Mouse (Mus musculus): ENCODE measurements around the gene Ninj1. TPM values are rescaled to one million over a fixed set of nuclear protein-coding genes. Genes with fewer than 3 reads are reported as not detected.

Gene Ninj1
- polyA plus RNA-seq, 1 experiment from 2014 or later, result 16.9 TPM

DNA sequence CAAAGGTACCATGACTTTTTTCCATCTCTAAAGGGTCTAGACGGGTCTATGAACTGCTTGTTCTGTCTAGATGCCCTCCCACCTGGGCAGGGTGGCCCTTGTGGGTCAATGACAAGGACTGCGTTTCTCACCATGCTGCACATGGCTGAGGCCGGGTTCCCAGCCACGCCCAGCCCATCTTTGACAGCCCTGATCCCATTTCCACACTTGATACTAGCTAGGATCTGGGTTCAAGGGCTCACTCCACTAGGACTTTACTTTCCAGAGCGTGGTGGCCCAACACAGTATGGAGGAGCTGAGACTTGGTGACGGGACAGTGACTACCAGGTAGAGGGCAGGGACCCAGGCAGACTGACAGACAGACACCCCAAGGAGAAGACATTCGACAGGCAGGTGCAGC lies 15.3 kb downstream of the Ninj1 start:
- Histone ChIP-seq H3K27me3 (no peaks in the 10 kb centered on the region; the same call in 1 of the 2 replicates), H3K27ac (no peak overlapping the region), H3K4me2 (no peak overlapping the region), H3K4me1 (peaks cover 8% of the 10 kb centered on the region), H3K9me3 (no peaks in the 10 kb centered on the region), H3K36me3 (replicated peaks) (no peaks in the 10 kb centered on the region), H3K9ac (no peak overlapping the region), H3K4me3 (replicated peaks) (no peak overlapping the region)
- no peak for ATAC-seq (ENCODE audit: low FRiP score)
- WGBS, result 92% methylated on average over 7 of the region's 7 CpGs

DNA sequence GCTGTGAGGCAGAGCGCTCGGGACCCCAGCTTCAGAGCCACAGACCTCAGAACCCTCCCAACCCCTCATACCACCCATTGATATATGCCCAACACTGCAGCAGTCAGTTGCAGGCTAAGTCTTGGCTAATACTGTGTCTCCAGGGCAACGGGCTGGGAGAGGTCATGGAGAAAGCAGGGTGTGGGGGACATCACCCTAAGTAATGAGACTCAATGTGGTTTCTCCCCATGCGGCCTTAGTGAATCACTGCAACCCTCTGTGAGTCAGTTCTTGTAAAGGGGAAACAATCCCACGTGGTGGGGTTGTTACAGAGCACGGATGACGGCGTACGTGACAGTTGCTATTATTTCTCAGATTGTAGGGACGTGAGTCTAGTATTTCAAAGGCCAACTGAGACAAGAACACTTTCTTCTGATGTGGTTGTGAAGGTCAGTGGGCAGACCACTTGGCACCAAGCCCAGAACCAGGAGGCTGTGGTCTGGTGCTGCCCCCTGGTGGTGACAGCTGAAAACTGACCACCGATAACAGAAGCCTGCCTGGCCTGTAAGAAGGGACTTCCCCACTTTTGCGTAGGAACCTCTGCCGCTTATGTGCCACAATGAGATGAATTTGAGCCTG lies 18.2 kb downstream of the Ninj1 start:
- H3K9me3 ChIP-seq, result no peaks in the 10 kb centered on the region
- 45% methylated on average over 13 of the region's 13 CpGs for WGBS
- H3K9ac ChIP-seq, result no peak overlapping the region
- no peaks in the 10 kb centered on the region; the same call in 1 of the 2 replicates for H3K27me3 ChIP-seq
- no peaks in the 10 kb centered on the region for H3K36me3 ChIP-seq (replicated peaks)
- H3K4me2 ChIP-seq, result no peak overlapping the region
- peak; percentile 68 for ATAC-seq (ENCODE audit: low FRiP score)
- H3K27ac ChIP-seq, result 0 out of 2 replicates have a peak overlapping the region, but pooled peaks have one; percentile 5
- peaks cover 8% of the 10 kb centered on the region for H3K4me1 ChIP-seq
- H3K4me3 ChIP-seq (replicated peaks), result no peak overlapping the region

DNA sequence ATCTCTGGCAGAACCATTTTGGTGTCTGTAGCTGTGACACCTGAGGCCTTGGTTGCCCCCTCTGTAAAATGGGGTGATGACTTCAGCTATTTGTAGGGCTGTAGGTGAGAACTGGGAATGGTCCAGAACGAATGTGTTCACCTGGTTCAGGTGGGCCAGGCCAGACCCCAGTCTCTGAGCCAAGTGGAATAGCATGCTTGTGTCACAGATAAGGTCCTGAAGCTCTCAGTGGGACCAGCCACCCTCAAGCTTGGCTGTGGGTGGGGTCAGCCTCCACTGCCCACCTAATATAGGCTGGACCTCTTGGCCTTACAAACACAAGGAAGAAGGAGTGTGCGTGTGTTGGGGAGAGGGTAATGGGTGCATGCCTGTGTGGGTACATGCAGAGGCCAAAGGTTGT lies 19.1 kb downstream of the Ninj1 start:
- Histone ChIP-seq H3K9me3 (no peaks in the 10 kb centered on the region), H3K36me3 (replicated peaks) (no peaks in the 10 kb centered on the region), H3K4me3 (replicated peaks) (no peak overlapping the region), H3K9ac (no peak overlapping the region), H3K4me1 (peaks cover 12% of the 10 kb centered on the region), H3K27ac (no peak overlapping the region), H3K4me2 (no peak overlapping the region), H3K27me3 (no peaks in the 10 kb centered on the region; the same call in 1 of the 2 replicates)
- 87% methylated on average over 2 of the region's 2 CpGs for WGBS
- no peak for ATAC-seq (ENCODE audit: low FRiP score)

DNA sequence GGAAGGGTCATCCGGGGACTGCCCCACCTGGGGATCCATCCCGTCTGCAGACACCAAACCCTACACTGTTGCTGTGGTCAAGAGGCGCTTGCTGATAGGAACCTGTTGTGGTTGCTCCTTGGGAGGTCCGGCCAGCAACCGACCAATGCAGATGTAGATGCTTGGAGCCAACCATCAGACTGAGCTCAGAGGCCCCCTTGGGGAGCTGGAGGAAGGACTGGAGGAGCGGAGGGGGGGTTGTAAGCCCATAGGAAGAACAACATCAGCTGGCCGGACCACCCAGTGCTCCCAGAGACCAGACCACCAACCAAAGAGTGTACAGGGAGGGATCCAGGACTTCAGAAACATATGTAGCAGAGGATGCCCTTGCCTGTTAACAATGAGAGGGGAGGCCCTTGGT lies 22.0 kb downstream of the Ninj1 start:
- ATAC-seq (ENCODE audit: low FRiP score), result no peak
- H3K4me2 ChIP-seq, result no peak overlapping the region
- H3K4me3 ChIP-seq (replicated peaks), result no peak overlapping the region
- peaks cover 32% of the 10 kb centered on the region for H3K4me1 ChIP-seq
- H3K9me3 ChIP-seq, result no peaks in the 10 kb centered on the region
- H3K27me3 ChIP-seq, result peaks cover 13% of the 10 kb centered on the region
- no peaks in the 10 kb centered on the region for H3K36me3 ChIP-seq (replicated peaks)
- H3K9ac ChIP-seq, result no peak overlapping the region
- 73% methylated on average over 7 of the region's 7 CpGs for WGBS
- no peak overlapping the region for H3K27ac ChIP-seq

DNA sequence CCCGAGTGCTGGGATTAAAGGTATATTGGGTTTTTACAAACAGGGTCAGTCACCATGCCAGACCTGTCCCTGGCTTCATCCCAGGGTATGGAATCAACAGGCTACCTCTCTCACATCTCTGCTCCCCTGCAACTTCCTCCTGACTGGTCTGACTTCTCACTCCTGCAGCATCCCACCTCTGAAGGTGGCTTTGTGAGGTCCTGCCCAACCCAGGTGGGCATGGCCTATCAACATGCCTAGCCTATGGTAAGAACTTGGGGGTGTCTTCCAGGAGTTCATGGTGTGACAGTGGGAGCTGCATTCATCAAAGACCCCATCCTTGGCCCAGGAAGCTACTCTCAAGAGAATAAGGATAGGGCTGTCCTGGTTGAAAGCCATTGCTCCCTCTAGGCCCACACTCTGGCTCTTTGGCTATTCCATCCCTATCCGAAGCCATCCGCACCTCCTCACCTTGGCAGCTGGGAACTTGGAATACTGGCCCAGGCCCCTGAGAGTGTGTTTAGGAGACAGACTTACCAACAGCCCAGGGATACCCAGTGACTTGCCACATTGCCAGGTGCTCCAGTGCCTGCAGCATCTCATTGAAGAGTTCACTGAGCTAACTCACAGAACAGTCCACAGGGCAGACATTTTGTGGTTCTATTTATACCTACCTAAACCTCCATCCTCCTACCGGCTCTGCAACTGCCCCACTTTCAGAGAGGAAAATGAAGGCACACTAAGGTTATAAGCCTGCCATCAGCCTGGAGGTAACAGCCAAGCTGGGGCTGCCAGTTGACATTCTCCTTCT lies 25.6 kb downstream of the Ninj1 start:
- H3K4me3 ChIP-seq (replicated peaks), result no peak overlapping the region
- no peaks in the 10 kb centered on the region for H3K36me3 ChIP-seq (replicated peaks)
- no peaks in the 10 kb centered on the region for H3K9me3 ChIP-seq
- no peak overlapping the region for H3K4me2 ChIP-seq
- peaks cover 49% of the 10 kb centered on the region for H3K4me1 ChIP-seq
- no peak for ATAC-seq (ENCODE audit: low FRiP score)
- H3K27ac ChIP-seq, result no peak overlapping the region
- H3K9ac ChIP-seq, result no peak overlapping the region
- 91% methylated on average over 4 of the region's 4 CpGs for WGBS
- peaks cover 39% of the 10 kb centered on the region for H3K27me3 ChIP-seq

DNA sequence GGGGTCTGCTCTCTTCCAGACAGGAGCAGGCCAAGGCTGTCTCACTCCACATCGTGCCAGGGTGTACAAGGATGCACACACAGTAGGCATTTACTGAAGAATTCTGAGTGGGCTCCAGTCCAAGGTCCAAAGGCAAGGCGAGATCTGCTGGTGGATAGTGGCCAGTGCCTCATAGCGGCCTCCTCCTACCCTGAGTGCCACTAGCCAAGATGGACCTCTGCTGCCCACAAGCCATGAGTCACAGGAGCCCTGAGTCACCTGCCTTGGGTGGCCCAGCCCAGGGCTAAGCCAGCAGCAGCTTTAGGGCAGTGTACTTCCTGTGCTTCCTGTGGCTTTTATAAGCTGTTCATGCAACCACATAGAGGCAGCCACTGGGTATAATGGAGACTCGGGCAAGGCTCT lies 26.2 kb downstream of the Ninj1 start:
- Histone ChIP-seq H3K4me2 (no peak overlapping the region), H3K9ac (peak overlapping the region; percentile 5; the same call in 1 of the 2 replicates), H3K27ac (no peak overlapping the region), H3K4me3 (replicated peaks) (no peak overlapping the region), H3K4me1 (peaks cover 49% of the 10 kb centered on the region), H3K36me3 (replicated peaks) (no peaks in the 10 kb centered on the region), H3K27me3 (peaks cover 39% of the 10 kb centered on the region), H3K9me3 (no peaks in the 10 kb centered on the region)
- ATAC-seq (ENCODE audit: low FRiP score), result no peak
- 72% methylated on average over 4 of the region's 4 CpGs for WGBS

DNA sequence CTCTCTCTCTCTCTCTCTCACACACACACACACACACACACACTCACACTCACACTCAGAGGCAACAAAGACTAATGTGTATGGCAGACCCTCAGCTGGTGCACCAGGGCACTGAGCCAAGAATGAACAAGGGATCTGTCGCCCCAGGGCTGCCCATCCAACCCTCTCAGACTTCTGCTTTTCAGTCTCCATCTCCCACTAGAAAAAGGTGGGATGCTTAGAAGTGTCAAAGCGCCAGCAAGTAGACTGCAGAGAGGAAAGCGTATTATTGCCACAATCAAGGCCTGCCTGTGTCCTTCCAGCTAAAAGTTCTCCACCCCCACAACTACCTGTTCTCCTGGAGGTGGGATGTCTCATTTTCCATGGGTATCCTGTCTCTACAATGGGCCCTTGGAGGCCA lies 27.2 kb downstream of the Ninj1 start:
- WGBS, result 77% methylated on average over 3 of the region's 3 CpGs
- peaks cover 51% of the 10 kb centered on the region for H3K4me1 ChIP-seq

DNA sequence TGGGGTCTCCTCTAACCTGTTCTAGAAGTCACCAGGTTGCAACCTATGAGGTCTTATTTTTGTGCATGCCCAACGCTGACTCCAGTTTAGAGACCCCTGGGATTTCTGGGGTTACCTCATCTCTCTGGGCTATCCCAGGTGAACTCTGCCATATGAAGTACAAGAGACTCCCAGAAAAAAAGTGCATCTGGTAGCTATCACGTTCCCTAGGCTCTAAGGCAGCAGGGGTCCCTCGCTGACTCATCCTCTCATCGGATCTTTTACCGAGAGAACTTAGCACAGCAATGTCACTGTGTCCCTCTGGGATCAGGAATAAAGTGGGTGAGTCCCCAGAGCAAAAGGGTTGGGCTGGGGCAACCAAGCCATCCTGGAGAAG lies 27.8 kb downstream of the Ninj1 start:
- 13% methylated on average over 5 of the region's 5 CpGs for WGBS
- H3K36me3 ChIP-seq (replicated peaks), result no peaks in the 10 kb centered on the region
- H3K9me3 ChIP-seq, result no peaks in the 10 kb centered on the region
- peaks cover 51% of the 10 kb centered on the region for H3K4me1 ChIP-seq
- peak overlapping the region; percentile 93 for H3K4me2 ChIP-seq
- no peak overlapping the region for H3K27ac ChIP-seq
- no peak for ATAC-seq (ENCODE audit: low FRiP score)
- peak overlapping the region; percentile 74 for H3K9ac ChIP-seq
- H3K4me3 ChIP-seq (replicated peaks), result peak overlapping the region; percentile 73
- peaks cover 39% of the 10 kb centered on the region for H3K27me3 ChIP-seq

More for the DNA sequence above, 27.2 kb downstream of the Ninj1 start:
- Histone ChIP-seq H3K4me2 (no peak overlapping the region; the same call in 1 of the 2 replicates), H3K36me3 (replicated peaks) (no peaks in the 10 kb centered on the region), H3K4me3 (replicated peaks) (no peak overlapping the region), H3K27ac (no peak overlapping the region), H3K9ac (no peak overlapping the region), H3K9me3 (no peaks in the 10 kb centered on the region), H3K27me3 (peaks cover 39% of the 10 kb centered on the region)
- ATAC-seq (ENCODE audit: low FRiP score), result no peak

DNA sequence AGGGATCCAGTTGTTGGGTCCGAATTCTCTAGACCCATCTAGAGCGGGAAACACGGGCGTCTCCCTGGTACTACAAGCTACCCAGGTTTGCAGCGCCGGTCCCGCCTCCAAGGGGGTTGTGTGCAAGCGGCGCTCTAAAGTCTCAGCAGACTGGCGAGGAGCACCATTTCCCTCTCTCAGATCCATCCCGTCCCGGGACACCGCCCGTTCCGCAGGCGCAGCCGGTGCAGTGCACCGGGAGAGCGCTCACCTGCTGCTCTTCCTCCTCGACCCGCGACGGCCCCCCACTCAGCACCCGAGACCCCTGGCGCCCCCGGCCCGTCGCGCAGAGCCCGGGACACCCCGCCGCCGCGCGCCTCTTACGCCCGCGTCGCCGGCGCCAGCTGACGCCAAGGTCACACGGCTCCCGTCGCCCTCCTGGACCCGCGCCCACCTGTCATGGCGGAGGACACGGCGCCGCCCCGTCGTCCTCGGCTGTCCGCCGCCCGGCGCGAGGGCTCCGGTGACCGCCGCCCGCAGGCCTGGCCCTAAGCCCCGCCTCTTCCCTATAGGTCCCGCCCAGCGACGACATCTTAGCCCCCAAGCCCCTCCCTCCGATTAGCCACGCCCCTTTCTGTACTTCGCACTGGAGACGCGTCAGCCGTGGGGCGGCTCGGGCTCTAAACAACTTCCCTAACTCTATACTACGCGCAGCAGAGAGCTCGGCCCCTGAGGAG lies 28.4 kb downstream of the Ninj1 start, which contains the start of gene Card19:
TSS of gene Card19 (minus strand) at position 534 of the 716 bp plus-strand sequence.
- H3K9me3 ChIP-seq, result no peaks in the 10 kb centered on the region
- peak within 1 kb of the TSS; percentile 73 for H3K4me3 ChIP-seq (replicated peaks)
- ATAC-seq (ENCODE audit: low FRiP score), result peak; percentile 90
- H3K27me3 ChIP-seq, result peaks cover 39% of the 10 kb centered on the region
- peak within 1 kb of the TSS; percentile 93 for H3K4me2 ChIP-seq
- no peaks in the 10 kb centered on the region for H3K36me3 ChIP-seq (replicated peaks)
- H3K4me1 ChIP-seq, result peaks cover 51% of the 10 kb centered on the region
- H3K9ac ChIP-seq, result peak within 1 kb of the TSS; percentile 74
- WGBS, result under 1% methylated on average over 59 of the region's 78 CpGs
- no peak within 1 kb of the TSS for H3K27ac ChIP-seq

DNA sequence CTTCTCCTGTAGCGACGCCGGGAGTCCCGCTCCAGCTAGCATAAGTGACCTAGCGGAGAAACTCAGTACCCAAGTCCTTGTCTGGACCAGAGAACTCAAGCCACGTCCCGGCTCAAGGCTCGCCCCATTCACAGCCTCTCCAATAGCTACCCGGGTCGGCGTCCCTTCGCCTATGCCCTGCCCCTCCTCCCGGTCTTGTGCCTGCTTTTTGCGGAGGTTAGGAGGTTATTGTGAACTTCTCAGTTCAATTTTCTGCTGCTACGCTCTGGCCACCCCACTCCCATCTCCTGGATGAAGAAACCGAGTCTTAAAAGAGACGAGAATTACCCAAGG lies 28.9 kb downstream of the Ninj1 start:
- 2% methylated on average over 17 of the region's 17 CpGs for WGBS
- peaks cover 49% of the 10 kb centered on the region for H3K4me1 ChIP-seq
- H3K9ac ChIP-seq, result 0 out of 2 replicates have a peak overlapping the region, but pooled peaks have one; percentile 74
- ATAC-seq (ENCODE audit: low FRiP score), result no peak; the same call in 1 of the 2 replicates
- H3K36me3 ChIP-seq (replicated peaks), result no peaks in the 10 kb centered on the region
- H3K4me2 ChIP-seq, result peak overlapping the region; percentile 93
- H3K27me3 ChIP-seq, result peaks cover 39% of the 10 kb centered on the region
- no peaks in the 10 kb centered on the region for H3K9me3 ChIP-seq
- H3K27ac ChIP-seq, result no peak overlapping the region
- H3K4me3 ChIP-seq (replicated peaks), result peak overlapping the region; percentile 73

DNA sequence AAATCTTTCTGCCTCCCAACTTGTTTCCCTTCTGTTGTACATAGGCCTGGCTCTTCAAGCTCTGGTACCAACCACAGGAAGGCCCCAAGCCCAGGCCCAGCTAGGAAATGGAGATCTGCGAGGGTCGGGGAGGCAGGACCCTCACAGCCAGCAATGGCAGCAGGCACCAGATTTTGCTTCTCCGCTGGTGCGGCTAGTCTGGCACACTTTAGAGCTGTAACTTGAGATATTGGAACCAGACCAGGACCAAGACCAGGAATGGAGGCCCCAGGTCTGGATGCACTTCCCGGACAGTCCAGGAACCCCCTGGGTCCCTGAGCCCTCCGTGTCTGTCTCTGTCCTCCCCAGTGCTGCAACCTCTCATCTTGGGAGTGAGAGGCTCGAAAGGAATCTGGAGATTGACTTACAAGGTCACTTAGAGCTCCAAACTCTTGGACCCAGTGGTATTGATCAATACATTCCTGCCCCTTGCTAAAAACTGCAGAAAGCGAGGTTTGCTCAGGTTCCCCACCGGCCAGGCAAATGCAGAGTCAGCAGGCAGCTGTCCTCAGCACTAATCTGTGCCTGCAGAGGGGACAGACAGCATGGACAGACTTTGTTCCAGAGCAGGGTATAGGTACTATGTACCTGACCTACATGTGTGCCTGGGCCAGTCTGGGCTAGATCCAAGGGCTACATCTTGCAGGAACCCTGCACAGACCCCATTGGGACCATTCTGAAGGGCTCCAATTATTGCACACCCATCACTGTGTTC lies 29.7 kb downstream of the Ninj1 start:
- Histone ChIP-seq H3K27ac (no peak overlapping the region), H3K9me3 (no peaks in the 10 kb centered on the region), H3K4me1 (peaks cover 41% of the 10 kb centered on the region), H3K36me3 (replicated peaks) (no peaks in the 10 kb centered on the region), H3K4me2 (peak overlapping the region; percentile 93; the same call in 1 of the 2 replicates), H3K9ac (no peak overlapping the region), H3K27me3 (peaks cover 39% of the 10 kb centered on the region), H3K4me3 (replicated peaks) (no peak overlapping the region)
- WGBS, result 49% methylated on average over 9 of the region's 9 CpGs
- ATAC-seq (ENCODE audit: low FRiP score), result no peak

DNA sequence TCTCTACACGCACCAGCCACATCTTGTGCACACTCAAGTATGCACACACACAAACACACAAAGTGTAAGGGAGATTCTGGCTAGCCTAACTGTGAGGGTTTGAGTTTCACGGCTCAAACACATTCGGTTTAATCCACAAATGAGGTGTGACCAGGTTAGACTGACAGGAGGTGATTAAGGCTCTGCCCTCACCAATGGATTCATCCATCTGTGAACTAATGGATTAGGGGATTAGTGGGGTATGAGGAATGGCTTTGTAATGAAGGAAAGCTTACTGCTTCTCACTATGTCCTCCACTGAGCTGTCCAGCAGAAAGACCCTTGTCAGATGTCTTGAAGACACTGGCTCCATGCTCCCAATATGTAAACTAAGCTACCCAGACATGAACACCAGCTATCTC lies 31.4 kb downstream of the Ninj1 start:
- H3K36me3 ChIP-seq (replicated peaks), result no peaks in the 10 kb centered on the region
- peaks cover 31% of the 10 kb centered on the region for H3K4me1 ChIP-seq
- no peak for ATAC-seq (ENCODE audit: low FRiP score)
- H3K27ac ChIP-seq, result no peak overlapping the region
- no peak overlapping the region for H3K4me3 ChIP-seq (replicated peaks)
- WGBS, result 17% methylated on average over 3 of the region's 3 CpGs
- no peak overlapping the region for H3K9ac ChIP-seq
- H3K27me3 ChIP-seq, result peaks cover 30% of the 10 kb centered on the region
- no peaks in the 10 kb centered on the region for H3K9me3 ChIP-seq
- H3K4me2 ChIP-seq, result no peak overlapping the region

All from forebrain, embryonic 12.5 days (tissue).